Mouse (Mus musculus) MEL (cell line): ENCODE measurements at regions not wholly inside any gene's neighbourhood (a gene's known extent, or its start where the extent isn't known, plus 50 kb on each side); places are given as distances from the start of the nearest gene placed in this dataset.

Experiments
- CTCF ChIP-seq, 3 experiments: IDR thresholded peaks in 2 of 3; conservative IDR thresholded peaks in 1 of 3; 2 replicates each; pipeline ENCODE4 v1.5.1; 2011 to 2012; ENCODE audit warnings: low read length in 3 of 3, low read depth in 2 of 3, mild to moderate bottlenecking in 2 of 3, improper control_type of control experiment in 1 of 3, inconsistent platforms in 1 of 3, mixed read lengths in 1 of 3, moderate library complexity in 1 of 3; ENCODE audit not compliant: control insufficient read depth in 1 of 3, insufficient read depth in 1 of 3, poor library complexity in 1 of 3, severe bottlenecking in 1 of 3
- EP300 ChIP-seq, 2 experiments: IDR thresholded peaks; 2 replicates each; pipeline ENCODE4 v1.6.1; 2011; ENCODE audit warnings: improper control_type of control experiment in 2 of 2, low read length in 2 of 2, low read depth in 1 of 2, mild to moderate bottlenecking in 1 of 2
- GATA1 ChIP-seq: IDR thresholded peaks from 2 replicates; pipeline ENCODE4 v1.6.1; 2011; ENCODE audit warnings: low read depth, low read length, improper control_type of control experiment
- MAFK ChIP-seq: IDR thresholded peaks from 2 replicates; pipeline ENCODE4 v1.6.1; 2011; ENCODE audit warnings: low read depth, mild to moderate bottlenecking, low read length, improper control_type of control experiment, borderline replicate concordance
- MYB ChIP-seq: IDR thresholded peaks from 2 replicates; pipeline ENCODE4 v1.6.1; 2011; ENCODE audit warnings: mild to moderate bottlenecking, low read depth, low read length, improper control_type of control experiment
- NRF1 ChIP-seq: IDR thresholded peaks from 2 replicates; pipeline ENCODE4 v1.6.1; 2014; ENCODE audit warnings: low read depth, mild to moderate bottlenecking, inconsistent platforms, low read length, improper control_type of control experiment, moderate library complexity; ENCODE audit not compliant: poor library complexity, insufficient read depth, severe bottlenecking
- POLR2AphosphoS5 ChIP-seq: IDR thresholded peaks from 2 replicates; pipeline ENCODE4 v1.6.1; 2012; ENCODE audit warnings: low read depth, borderline replicate concordance, mild to moderate bottlenecking, inconsistent platforms, low read length, moderate library complexity, mixed read lengths
- RCOR1 ChIP-seq: IDR thresholded peaks from 2 replicates; pipeline ENCODE4 v1.6.1; 2012; ENCODE audit warnings: low read depth, mild to moderate bottlenecking, inconsistent platforms, low read length, improper control_type of control experiment

- TF ChIP-seq MYB (no peak), CTCF (IDR thresholded peaks at IDR 0.05 in 2 of 3, conservative IDR thresholded peaks at IDR 0.05 in 1 of 3; ENCODE audit: control insufficient read depth in 1 of 3, insufficient read depth in 1 of 3, low read depth in 2 of 3, low read length in 3 of 3, poor library complexity in 1 of 3, severe bottlenecking in 1 of 3) (no peak), NRF1 (no peak), MAFK (no peak), GATA1 (no peak), EP300 (IDR thresholded peaks at IDR 0.05; ENCODE audit: low read depth in 1 of 2, low read length in 2 of 2) (no peak), POLR2AphosphoS5 (no peak), RCOR1 (no peak)
These were observed 149.9 kb downstream of the Akr1d1 start for GRCm38 (mm10) chr6:37679871-37680270.
